ENCODE assay signal across 19 mouse cellular contexts in genomic region chr14:120520843-120521242, GRCm38 (mm10). TPM values are rescaled to one million over a fixed set of nuclear protein-coding genes. Genes with fewer than 3 reads are reported as not detected.
A peak's percentile ranks its signal among the peaks of the same experiment; 100 is the strongest.
DNase-seq lines count a peak whose midpoint lies in the region; ATAC-seq and TF ChIP-seq lines count a peak whose summit lies in the region.
"Had no signal": no experiment of that assay in that cellular context is flagged by ENCODE, and none has a peak within 500 bp of the region (broad histone marks: within the 10 kb centered on the region; RNA-seq: fewer than 3 reads in every experiment).

No protein-coding gene starts in this region.

- TF ChIP-seq EP300 in liver, postnatal 0 days (IDR thresholded peaks at IDR 0.05; ENCODE audit: low read depth): 0 out of 2 replicates have a peak, but pooled peaks have one; percentile 31

- no peaks in the 10 kb centered on the region for H3K27me3 ChIP-seq in liver, postnatal 0 days (ENCODE audit: insufficient read depth, low read length)
- no peaks in the 10 kb centered on the region for H3K27me3 ChIP-seq in hindbrain, embryonic 10.5 days (ENCODE audit: insufficient read depth, poor library complexity, severe bottlenecking)
- H3K27me3 ChIP-seq in midbrain, embryonic 11.5 days (ENCODE audit: control insufficient read depth, insufficient read depth, low read length): no peaks in the 10 kb centered on the region
- H3K27me3 ChIP-seq: embryonic facial prominence, embryonic 12.5 days; hindbrain, embryonic 12.5 days; liver, embryonic 15.5 days; stomach, embryonic 15.5 days had no signal

- no peak for TF ChIP-seq CTCF in liver, postnatal 0 days (IDR thresholded peaks at IDR 0.05; ENCODE audit: low read depth)

- H3K27ac ChIP-seq in liver, postnatal 0 days (ENCODE audit: low read depth): no peak overlapping the region
- H3K27ac ChIP-seq in hindbrain, embryonic 10.5 days: no peak overlapping the region
- no peak overlapping the region for H3K27ac ChIP-seq in midbrain, embryonic 11.5 days (ENCODE audit: low read depth, low read length)
- H3K27ac ChIP-seq: embryonic facial prominence, embryonic 12.5 days; forebrain, embryonic 10.5 days; hindbrain, embryonic 12.5 days; liver, embryonic 15.5 days; stomach, embryonic 15.5 days had no signal

- no peak overlapping the region for H3K4me3 ChIP-seq in liver, postnatal 0 days (ENCODE audit: low read depth, low read length)
- H3K4me3 ChIP-seq in hindbrain, embryonic 10.5 days: no peak overlapping the region
- H3K4me3 ChIP-seq in midbrain, embryonic 11.5 days (ENCODE audit: low read depth, low read length): no peak overlapping the region
- H3K4me3 ChIP-seq: embryonic facial prominence, embryonic 12.5 days; forebrain, embryonic 10.5 days; hindbrain, embryonic 12.5 days; liver, embryonic 15.5 days; stomach, embryonic 15.5 days had no signal

- ATAC-seq in granulocyte monocyte progenitor cell, adult 5-6 weeks (replicated peaks; ENCODE audit: poor library complexity, severe bottlenecking): peak; percentile 88
- peak; percentile 19; the same call in 1 of the 2 replicates for ATAC-seq in liver, postnatal 0 days
- no peak for ATAC-seq in midbrain, embryonic 11.5 days (ENCODE audit: low FRiP score)
- ATAC-seq: intestine, embryonic 16.5 days had no signal

- peaks cover 3% of the 10 kb centered on the region; the same call in 1 of the 2 replicates for H3K4me1 ChIP-seq in liver, postnatal 0 days (ENCODE audit: insufficient read depth)
- no peaks in the 10 kb centered on the region for H3K4me1 ChIP-seq in hindbrain, embryonic 10.5 days (replicated peaks)
- no peaks in the 10 kb centered on the region for H3K4me1 ChIP-seq in midbrain, embryonic 11.5 days (ENCODE audit: control insufficient read depth, insufficient read depth, low read length)
- H3K4me1 ChIP-seq: embryonic facial prominence, embryonic 12.5 days; forebrain, embryonic 10.5 days; hindbrain, embryonic 12.5 days; stomach, embryonic 15.5 days had no signal

- DNase-seq in adrenal gland, adult 2 months: peak; percentile 28
- DNase-seq in adrenal gland, postnatal 4 days (ENCODE audit: low spot score in 2 of 2): no peak
- peak; percentile 19 for DNase-seq in CD4-positive, CD25-positive, alpha-beta regulatory T cell, adult 2 months (ENCODE audit: low read depth, low spot score)
- DNase-seq in liver, postnatal 0 days: no peak
- no peak for DNase-seq in hindbrain, embryonic 10.5 days (ENCODE audit: low spot score)
- DNase-seq in midbrain, embryonic 11.5 days (ENCODE audit: low spot score, missing footprints): no peak
- no peak for DNase-seq in thymus, postnatal 25 days
- DNase-seq: adrenal gland, adult 8-10 months; cerebellum, postnatal 25 days; kidney, postnatal 4 days; spleen, adult 18-20 months; thymus, postnatal 36 days had no signal

- WGBS in liver, postnatal 0 days (ENCODE audit: insufficient replicate concordance): 24% methylated on average over 3 of the region's 3 CpGs
- 77% methylated on average over 3 of the region's 3 CpGs for WGBS in hindbrain, embryonic 10.5 days
- WGBS in midbrain, embryonic 11.5 days: 83% methylated on average over 3 of the region's 3 CpGs

- no peak overlapping the region for H3K9ac ChIP-seq in liver, postnatal 0 days (replicated peaks)
- H3K9ac ChIP-seq in midbrain, embryonic 11.5 days (ENCODE audit: low read length): no peak overlapping the region
- H3K9ac ChIP-seq: embryonic facial prominence, embryonic 12.5 days; hindbrain, embryonic 12.5 days; liver, embryonic 15.5 days; stomach, embryonic 15.5 days had no signal

- no peaks in the 10 kb centered on the region for H3K9me3 ChIP-seq in liver, postnatal 0 days (ENCODE audit: low read length)
- H3K9me3 ChIP-seq in hindbrain, embryonic 10.5 days: no peaks in the 10 kb centered on the region
- H3K9me3 ChIP-seq in midbrain, embryonic 11.5 days (ENCODE audit: control insufficient read depth, low read length): no peaks in the 10 kb centered on the region
- H3K9me3 ChIP-seq: forebrain, embryonic 10.5 days; hindbrain, embryonic 12.5 days; liver, embryonic 15.5 days; stomach, embryonic 15.5 days had no signal

- H3K4me2 ChIP-seq in liver, postnatal 0 days (ENCODE audit: low read depth, low read length): no peak overlapping the region
- H3K4me2 ChIP-seq in midbrain, embryonic 11.5 days: no peak overlapping the region
- H3K4me2 ChIP-seq: embryonic facial prominence, embryonic 12.5 days; hindbrain, embryonic 12.5 days; liver, embryonic 15.5 days; stomach, embryonic 15.5 days had no signal

- no peaks in the 10 kb centered on the region for H3K36me3 ChIP-seq in liver, postnatal 0 days (replicated peaks; ENCODE audit: insufficient read depth, low read length)
- no peaks in the 10 kb centered on the region for H3K36me3 ChIP-seq in hindbrain, embryonic 10.5 days
- H3K36me3 ChIP-seq in midbrain, embryonic 11.5 days (ENCODE audit: control insufficient read depth, insufficient read depth, low read length): no peaks in the 10 kb centered on the region
- H3K36me3 ChIP-seq: embryonic facial prominence, embryonic 12.5 days; forebrain, embryonic 10.5 days; hindbrain, embryonic 12.5 days; liver, embryonic 15.5 days; stomach, embryonic 15.5 days had no signal

RNA-seq across cellular contexts. Expression of gene Rap2a, which starts 42.6 kb away (rescaled TPM):
- 10 to 100 TPM; 12.4 to 25.8 TPM for total RNA-seq in adrenal gland, adult 2 months (2021)
- polyA plus RNA-seq in adrenal gland, adult 2 months (2012; rRNA removed): 11.6 and 17.3 TPM in 2 replicates
- total RNA-seq in adrenal gland, postnatal 4 days (2021): 10 to 100 TPM; 24.3 to 28.5 TPM
- 5.6 and 10.7 TPM in 2 replicates for total RNA-seq in granulocyte monocyte progenitor cell, adult 5-6 weeks (2014; fragmentation: Nextera tagmentation)
- 6.1 and 6.3 TPM in 2 replicates for total RNA-seq in granulocyte monocyte progenitor cell, adult 5-6 weeks (2017)
- polyA plus RNA-seq in liver, postnatal 0 days (2015; fragmentation: Nextera tagmentation; extraction: Ambion mirVana): 3.2 and 3.4 TPM in 2 replicates
- 11.6 and 13.1 TPM in 2 replicates for polyA plus RNA-seq in hindbrain, embryonic 10.5 days (2016; fragmentation: Nextera tagmentation; extraction: Ambion mirVana)
- 19.7 TPM in 2 replicates for polyA plus RNA-seq in midbrain, embryonic 11.5 days (2014; fragmentation: Nextera tagmentation; extraction: Ambion mirVana)

Comparison
In these comparisons a context has a peak if more than half of its experiments do, and no peak if none do; other contexts are left out.
1. DNase-seq: peak in adrenal gland, adult 2 months (single experiment) and CD4-positive, CD25-positive, alpha-beta regulatory T cell, adult 2 months (single experiment); none in adrenal gland, postnatal 4 days (0 of 2), liver, postnatal 0 days (single experiment), hindbrain, embryonic 10.5 days (single experiment), midbrain, embryonic 11.5 days (single experiment) and thymus, postnatal 25 days (single experiment).